Mouse (Mus musculus) monocyte, adult 5-6 weeks (primary cell): ENCODE results near the gene Ppp2r2c. TPM values are rescaled to one million over a fixed set of nuclear protein-coding genes. Genes with fewer than 3 reads are reported as not detected.
A peak's percentile ranks its signal among the peaks of the same experiment; 100 is the strongest.

Source experiments
- ATAC-seq: fragments of 153-309, 156-312 bp; replicated peaks from 2 replicates; pipeline ENCODE4 v1.8.0; 2017; ENCODE audit warnings: mild to moderate bottlenecking; ENCODE audit not compliant: low TSS enrichment, insufficient number of reproducible peaks, severe bottlenecking, poor library complexity, low FRiP score
- total RNA-seq: library from RNA; stranded (forward); fragments of 200-1000, 200-491, 200-594 nt; gene quantifications from 3 replicates; pipeline ENCODE4 v1.2.3, GENCODE M21; 2017

The Ppp2r2c gene
- total RNA-seq, result 0.10 TPM in 1 of 3 replicates, not detected in the others

DNA sequence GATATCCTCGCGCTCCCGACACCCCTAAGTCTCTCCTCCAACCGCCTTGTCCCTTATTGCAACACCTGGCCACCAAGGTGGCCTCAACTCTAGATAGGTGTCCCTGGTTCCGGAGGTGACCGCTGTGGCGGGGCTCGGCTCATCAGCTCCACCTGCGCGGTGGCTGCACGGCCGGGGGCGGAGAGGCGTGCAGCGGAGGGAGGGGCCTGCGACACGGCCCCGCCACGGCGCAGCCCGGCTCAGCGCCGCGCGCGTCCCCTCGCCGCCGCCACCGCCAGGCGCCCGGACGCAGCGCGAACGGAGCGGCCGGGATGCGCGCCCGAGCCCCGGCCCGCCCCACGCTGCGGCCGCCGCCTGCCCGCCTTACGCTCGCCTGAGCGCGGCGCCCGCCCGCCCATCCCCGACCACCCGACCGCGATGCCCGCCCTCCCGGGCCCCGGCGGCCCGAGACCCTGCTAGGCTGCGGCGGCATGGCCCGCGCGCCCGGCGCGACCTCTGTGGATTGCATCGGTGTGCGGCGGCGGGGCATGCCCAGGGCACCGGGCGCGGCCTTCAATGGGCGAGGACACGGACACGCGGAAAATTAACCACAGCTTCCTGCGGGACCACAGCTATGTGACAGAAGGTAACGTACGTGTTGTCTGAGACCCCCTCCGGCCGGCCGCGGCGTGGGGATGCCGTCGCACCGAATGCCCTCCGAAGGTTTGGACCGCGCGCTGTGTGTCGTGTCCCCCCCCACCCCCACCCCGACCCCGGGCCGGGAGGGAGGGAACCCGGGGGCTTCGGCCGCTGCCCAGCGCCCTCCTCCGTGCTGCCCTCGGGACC is at the start of gene Ppp2r2c:
TSS of gene Ppp2r2c (plus strand) at position 248 of the 825 bp plus-strand sequence.
- ATAC-seq, result no peak

- ATAC-seq, result no peak
Observed at GRCm38 (mm10) chr5:36819742-36820141, 48.6 kb upstream of the Ppp2r2c start.

DNA sequence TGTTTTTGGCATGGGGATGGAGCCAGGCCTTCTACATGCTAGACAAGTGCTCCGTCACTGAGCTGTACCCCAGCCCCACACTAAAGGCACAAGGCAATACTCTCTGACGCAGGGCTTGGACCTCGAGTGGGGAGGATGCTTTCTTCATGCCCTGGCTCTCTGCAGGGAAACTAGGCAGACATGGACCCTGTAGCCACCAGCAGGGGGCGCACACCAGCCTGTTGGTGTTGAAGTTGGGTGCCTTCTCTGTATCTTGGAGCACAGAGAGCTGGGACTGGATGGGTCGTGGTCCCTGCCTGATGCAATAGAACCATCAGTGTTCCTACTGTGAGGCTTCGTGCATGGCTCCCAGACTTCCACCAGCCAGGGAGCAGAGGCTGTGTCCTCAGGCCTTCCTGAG is 48.2 kb upstream of the Ppp2r2c start:
- ATAC-seq, result no peak

- no peak for ATAC-seq
Observed at GRCm38 (mm10) chr5:36822907-36823306, 45.4 kb upstream of the Ppp2r2c start.

DNA sequence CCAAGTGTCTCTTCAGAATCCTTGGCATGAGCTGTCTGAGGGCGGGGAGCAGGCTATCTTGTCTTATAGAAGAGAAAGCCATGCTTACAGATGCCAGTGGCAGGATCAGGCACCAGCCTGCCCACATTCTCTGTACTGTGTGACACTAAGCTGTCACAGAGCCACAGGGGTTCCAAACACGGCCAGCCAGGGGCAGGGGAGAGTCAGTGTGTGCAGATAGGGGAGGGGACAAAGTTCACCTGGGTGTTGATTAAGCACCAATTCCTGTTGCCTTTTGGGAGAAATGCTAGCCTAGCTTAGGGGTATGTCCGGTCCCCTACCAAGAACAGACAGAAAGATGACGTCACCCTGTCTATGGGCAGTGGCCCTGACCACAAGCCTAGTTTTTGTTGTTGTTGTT is 39.2 kb upstream of the Ppp2r2c start:
- no peak for ATAC-seq

DNA sequence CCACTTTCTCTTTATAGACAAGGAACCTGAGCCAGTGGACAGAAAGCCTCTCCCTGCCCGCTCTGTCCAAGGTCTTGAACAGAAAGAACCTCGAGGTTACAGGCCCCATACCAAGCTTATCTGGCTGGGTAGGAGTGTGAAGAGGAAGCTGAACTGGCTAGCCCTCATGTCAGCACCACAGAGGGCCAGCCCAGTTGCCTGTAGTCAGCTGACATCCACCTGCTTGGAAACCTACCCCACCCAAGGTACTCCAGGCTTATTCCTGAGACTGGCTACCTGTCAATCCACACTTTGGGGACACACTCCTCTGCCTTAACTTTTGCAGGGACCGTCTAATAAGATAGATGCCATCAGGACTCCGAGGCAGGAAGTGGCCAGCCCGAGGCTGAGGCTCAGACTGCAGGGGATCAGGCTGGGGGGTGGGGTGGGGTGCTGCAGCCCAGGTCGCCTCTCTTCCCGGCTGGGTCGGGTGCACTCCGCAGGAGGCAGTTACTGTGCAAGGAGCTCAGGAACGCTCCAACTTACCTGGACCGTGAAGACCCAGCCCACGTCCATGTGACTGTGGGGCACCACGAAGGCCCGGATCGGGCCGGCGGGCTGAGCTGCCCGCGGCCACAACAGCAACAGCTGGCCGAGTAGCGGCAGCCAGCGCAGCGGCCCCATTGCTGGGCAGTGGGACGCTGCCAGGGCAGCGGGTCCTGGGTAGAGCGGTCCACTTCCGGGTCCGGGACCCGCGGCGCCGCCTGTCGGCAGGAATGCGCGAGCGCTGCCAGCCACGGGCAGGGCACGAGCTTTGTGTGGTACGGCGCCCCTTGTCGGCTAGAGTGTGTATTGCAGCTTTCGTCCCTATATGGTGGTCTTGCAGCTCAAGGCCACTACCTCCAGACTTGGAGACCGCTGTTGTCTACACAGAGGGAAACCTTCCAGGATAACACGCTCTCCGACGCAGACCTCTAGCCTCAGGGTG is 38.1 kb upstream of the Ppp2r2c start, which contains the start of gene Man2b2:
TSS of gene Man2b2 (minus strand) at position 741 of the 967 bp plus-strand sequence.
- peak; percentile 78 for ATAC-seq

- no peak for ATAC-seq
Observed at GRCm38 (mm10) chr5:36831272-36831671, 37.0 kb upstream of the Ppp2r2c start.

GRCm38 (mm10) chr5:36835933-36836332 is 32.4 kb upstream of the Ppp2r2c start:
- peak; percentile 59 for ATAC-seq

DNA sequence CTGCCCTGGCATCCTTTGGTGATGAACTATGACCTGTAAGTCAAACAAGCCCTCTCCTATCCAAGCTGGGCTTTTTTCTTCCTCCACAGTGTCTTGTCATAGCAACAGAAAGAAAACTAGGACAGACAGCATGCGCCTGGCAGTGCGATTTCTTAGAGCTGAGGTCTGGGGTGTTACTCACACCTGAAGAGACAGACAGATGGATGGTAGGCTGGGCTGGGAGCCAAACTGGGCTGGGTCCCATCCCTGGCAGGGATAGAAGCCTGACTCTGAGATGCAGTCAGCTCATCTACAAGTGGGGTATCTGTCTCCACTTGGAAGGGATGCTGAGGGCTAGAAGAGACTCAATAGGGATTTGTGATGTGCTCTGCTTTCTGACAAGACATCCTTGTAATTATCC is 29.3 kb upstream of the Ppp2r2c start:
- no peak for ATAC-seq

DNA sequence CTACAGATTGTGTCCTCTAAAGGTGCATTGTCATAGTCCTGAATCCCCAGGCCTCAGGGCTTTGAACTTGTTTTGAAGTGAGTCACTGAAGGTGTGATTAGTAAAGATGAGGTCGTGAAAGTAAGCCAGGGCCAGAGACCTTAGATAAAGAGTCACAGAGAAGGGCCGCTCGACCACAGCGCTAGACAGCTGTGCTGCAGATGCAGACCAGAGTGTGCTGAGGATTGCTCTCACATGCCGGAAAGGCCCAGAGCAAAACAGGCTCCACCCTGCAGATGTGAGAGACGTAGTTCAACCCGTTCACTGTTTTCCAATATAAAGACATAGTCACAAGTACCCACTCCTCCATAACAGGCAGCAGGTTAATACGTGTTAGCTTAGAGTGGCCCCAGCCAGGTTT is 28.7 kb upstream of the Ppp2r2c start:
- ATAC-seq, result peak; percentile 51

DNA sequence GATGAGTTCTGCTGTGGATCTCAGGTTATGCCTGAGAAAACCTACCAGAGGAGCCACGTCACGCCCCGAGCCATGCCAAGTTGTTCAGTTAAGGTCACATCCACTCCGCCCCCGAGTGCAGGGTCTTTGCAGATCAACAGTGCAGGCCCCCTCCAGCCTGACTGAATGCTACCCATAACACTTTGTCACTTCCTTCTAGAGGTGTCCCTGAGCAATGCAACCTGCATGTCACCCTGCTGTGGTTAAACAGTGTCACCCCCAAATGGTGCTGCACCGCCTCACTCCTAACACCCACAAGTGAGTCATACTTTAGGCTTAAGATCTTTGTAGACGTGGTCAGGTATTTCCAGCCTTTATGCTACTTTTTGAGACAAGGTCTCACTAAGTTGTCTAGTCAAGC is 28.2 kb upstream of the Ppp2r2c start:
- ATAC-seq, result peak; percentile 68

GRCm38 (mm10) chr5:36841701-36842100 is 26.6 kb upstream of the Ppp2r2c start:
- no peak for ATAC-seq

DNA sequence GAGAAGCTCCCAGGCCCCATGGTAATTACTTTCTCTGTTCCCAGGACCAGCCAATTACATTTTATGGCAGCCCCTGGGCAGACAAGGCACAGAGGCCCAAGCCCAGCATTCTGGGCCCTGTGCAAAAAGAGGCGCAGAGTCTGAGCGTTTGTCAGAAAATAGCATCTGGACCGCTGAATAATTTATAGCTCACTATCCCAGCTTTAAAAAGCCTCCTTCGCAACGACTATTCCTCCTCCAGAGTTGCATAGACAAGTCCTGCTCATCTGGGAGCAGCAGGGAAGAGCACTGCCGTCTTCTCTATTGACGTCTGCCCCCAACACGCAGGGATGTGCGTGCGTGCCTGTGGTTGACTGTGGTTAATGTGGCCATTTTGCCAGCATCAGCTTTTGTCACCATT is 23.8 kb upstream of the Ppp2r2c start:
- ATAC-seq, result no peak

DNA sequence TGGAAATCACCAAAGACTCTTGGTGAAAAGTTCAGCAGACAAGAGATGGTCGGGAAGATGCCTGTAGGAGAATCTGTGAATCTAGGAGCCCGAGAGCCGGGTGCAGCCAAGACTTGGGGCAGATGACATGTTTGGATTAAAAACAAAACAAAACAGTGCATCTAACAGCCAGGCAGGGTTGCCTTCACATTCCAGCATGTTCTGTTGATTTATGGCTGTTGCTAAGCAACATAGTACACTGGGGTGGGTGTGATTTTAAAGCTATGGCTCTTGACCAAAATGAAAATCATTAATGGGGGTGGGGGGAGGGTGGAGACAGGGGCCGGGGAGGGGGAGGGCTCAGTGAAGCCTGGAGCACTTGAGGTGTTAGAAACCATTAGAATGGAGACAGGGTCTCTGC is 16.7 kb upstream of the Ppp2r2c start:
- no peak for ATAC-seq

GRCm38 (mm10) chr5:36855180-36855579 is 13.1 kb upstream of the Ppp2r2c start:
- ATAC-seq, result no peak

DNA sequence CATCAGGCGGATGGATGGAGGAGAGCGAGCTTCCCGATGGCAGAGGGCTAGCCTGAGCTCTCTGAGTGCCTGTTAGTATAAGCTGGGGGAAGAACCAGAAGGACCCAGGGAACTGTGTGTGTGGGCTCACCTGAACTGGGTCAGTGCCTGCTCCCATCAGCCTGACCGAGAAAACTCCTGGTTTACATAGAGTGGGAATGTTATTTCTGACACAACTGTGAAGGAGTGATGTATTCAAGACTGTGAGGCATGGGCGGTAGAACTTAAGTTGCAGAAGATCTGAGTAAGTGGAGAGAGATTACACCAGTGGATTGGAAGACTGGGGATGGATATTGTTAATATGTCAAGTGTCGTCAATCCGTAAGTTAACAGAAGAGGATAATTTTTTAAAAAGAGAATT is 11.8 kb upstream of the Ppp2r2c start:
- no peak for ATAC-seq

- ATAC-seq, result no peak
Observed at GRCm38 (mm10) chr5:36857546-36857945, 10.8 kb upstream of the Ppp2r2c start.

DNA sequence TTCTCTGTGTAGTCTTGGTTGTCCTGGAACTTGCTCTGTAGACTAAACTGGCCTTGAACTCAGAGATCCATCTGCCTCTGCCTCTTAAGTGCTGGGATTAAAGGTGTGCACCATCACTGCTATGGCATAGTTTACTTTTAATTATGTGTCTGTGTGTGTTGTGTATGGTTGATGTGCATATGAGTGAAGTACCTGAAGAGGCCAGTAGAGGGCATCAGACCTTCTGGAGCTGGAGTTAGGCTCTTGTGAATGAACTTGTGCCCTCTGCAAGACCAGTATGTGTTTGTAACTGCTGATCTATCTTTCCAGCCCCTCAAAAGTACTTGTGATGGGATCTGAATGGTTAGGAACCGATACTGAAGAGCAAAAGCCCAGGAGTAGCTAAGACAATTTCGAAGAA is 7.2 kb upstream of the Ppp2r2c start:
- no peak for ATAC-seq

DNA sequence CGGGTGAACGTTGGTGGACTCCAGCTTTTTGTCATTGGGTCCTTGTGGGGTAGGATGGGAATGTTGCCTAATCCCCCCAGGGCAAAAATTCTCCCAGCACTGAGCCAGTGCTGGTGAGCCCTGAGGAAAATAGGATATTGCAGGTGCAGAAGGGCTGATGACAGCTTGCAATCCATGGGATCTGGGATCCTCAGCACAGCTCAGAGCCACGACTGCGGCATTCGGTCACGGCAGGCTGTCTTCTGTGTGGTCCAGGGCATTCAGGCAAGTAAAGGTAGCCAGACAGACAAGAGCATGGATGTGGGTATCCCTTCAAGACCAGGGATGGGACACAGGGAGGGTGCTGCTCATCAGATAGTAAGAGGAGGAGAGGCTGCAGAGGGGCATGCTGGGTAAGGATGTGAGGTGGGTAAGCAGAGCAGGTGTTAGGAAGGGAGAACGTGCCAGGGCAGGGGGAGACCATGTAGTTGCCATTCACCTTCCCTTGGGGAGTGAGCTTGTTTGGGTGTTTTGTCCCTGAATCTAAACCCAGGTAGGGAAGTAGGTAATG is 1.5 kb upstream of the Ppp2r2c start:
- no peak for ATAC-seq
